8 mouse cellular contexts compared by ENCODE assay signal in genomic region chr6:92941756-92942420, GRCm38 (mm10). TPM values are rescaled to one million over a fixed set of nuclear protein-coding genes. Genes with fewer than 3 reads are reported as not detected.
DNase-seq lines count a peak whose midpoint lies in the region; ATAC-seq and TF ChIP-seq lines count a peak whose summit lies in the region.

No protein-coding gene starts in this region.

- CTCF ChIA-PET in Patski (lab: Charles Lee) = interaction anchor here (1.2 to 1.8 kb wide), 5 partner anchors 9 to 503 kb away, joined by 3 to 7 read pairs (median 3); no protein-coding TSS in a partner anchor

- TF ChIP-seq POLR2A in cortical plate, adult 2 months (IDR thresholded peaks at IDR 0.05; ENCODE audit: extremely low read depth, insufficient read depth, low read length) = no peak

- POLR2A ChIA-PET in Patski (lab: Charles Lee) = interaction anchor here (0.7 kb wide), 1 partner anchor 76 kb away, joined by 3 read pairs; no protein-coding TSS in a partner anchor

- peak overlapping the region; percentile 96 for H3K4me2 ChIP-seq in heart, embryonic 14.5 days (ENCODE audit: low read length)

- no peak for DNase-seq in Patski (ENCODE audit: low read depth, low spot score)
- DNase-seq in kidney, postnatal 10 days = peak; percentile 47
- no peak for DNase-seq in layer of hippocampus, adult 11-12 months (ENCODE audit: low spot score)
- no peak for DNase-seq in left cerebral cortex, postnatal 4 days

- peak overlapping the region; percentile 89 for H3K9ac ChIP-seq in heart, embryonic 14.5 days (ENCODE audit: low read length)

- ATAC-seq in Patski = peak; percentile 9
- no peak for ATAC-seq in heart, embryonic 14.5 days (ENCODE audit: insufficient number of reproducible peaks, insufficient read depth, low FRiP score, low read depth)
- ATAC-seq in inflammation-experienced regulatory T-cells, adult 6 months = no peak

- peak overlapping the region; percentile 25 for H3K4me3 ChIP-seq in cortical plate, adult 2 months (ENCODE audit: insufficient read depth, low read length)
- peak overlapping the region; percentile 73 to 79 for H3K4me3 ChIP-seq in heart, embryonic 14.5 days (ENCODE audit: control insufficient read depth in 1 of 2, insufficient read depth in 1 of 2, low read depth in 1 of 2, low read length in 2 of 2)
- H3K4me3 ChIP-seq in megakaryocyte, embryonic 14.5 days (replicated peaks) = peak overlapping the region; percentile 84

- H3K36me3 ChIP-seq in heart, embryonic 14.5 days (ENCODE audit: control insufficient read depth, insufficient read depth, low read length) = peaks cover 10% of the 10 kb centered on the region
- no peaks in the 10 kb centered on the region for H3K36me3 ChIP-seq in megakaryocyte, embryonic 14.5 days (replicated peaks; ENCODE audit: low read length)

- WGBS in heart, embryonic 14.5 days = under 1% methylated on average over 30 of the region's 30 CpGs

- H3K27me3 ChIP-seq in Patski = peaks cover 4% of the 10 kb centered on the region
- no peaks in the 10 kb centered on the region for H3K27me3 ChIP-seq in heart, embryonic 14.5 days (ENCODE audit: control insufficient read depth, insufficient read depth, low read length)
- peaks cover 54% of the 10 kb centered on the region for H3K27me3 ChIP-seq in megakaryocyte, embryonic 14.5 days (replicated peaks)

- no peak overlapping the region for H3K27ac ChIP-seq in cortical plate, adult 2 months (ENCODE audit: insufficient read depth, low read length)
- H3K27ac ChIP-seq in heart, embryonic 14.5 days (replicated peaks in 1 of 2; ENCODE audit: control insufficient read depth in 1 of 2, insufficient read depth in 1 of 2, low read depth in 2 of 2, low read length in 2 of 2) = peak overlapping the region; percentile 78 to 96

- in situ Hi-C loops in Patski (cut with MboI; ENCODE audit: low pct_unique_long_range_greater_than_20kb) = loop anchor here (5.0 kb wide), 1 partner anchor 505 kb away; no protein-coding TSS in a partner anchor

- no peaks in the 10 kb centered on the region for H3K9me3 ChIP-seq in heart, embryonic 14.5 days (ENCODE audit: control insufficient read depth, low read length)
- H3K9me3 ChIP-seq in megakaryocyte, embryonic 14.5 days = no peaks in the 10 kb centered on the region

- intact Hi-C loops in left cerebral cortex, postnatal 4 days (cut with DNase I) = loop anchor here (5.0 to 10.0 kb wide), 2 partner anchors 140 to 503 kb away; no protein-coding TSS in a partner anchor

- no peaks in the 10 kb centered on the region for H3K4me1 ChIP-seq in cortical plate, adult 2 months (ENCODE audit: control insufficient read depth, insufficient read depth, low read length)
- H3K4me1 ChIP-seq in heart, embryonic 14.5 days (ENCODE audit: control insufficient read depth in 2 of 2, insufficient read depth in 2 of 2, low read length in 2 of 2) = peaks cover 9 to 21% of the 10 kb centered on the region in 2 experiments
- peaks cover 16% of the 10 kb centered on the region; the same call in 1 of the 2 replicates for H3K4me1 ChIP-seq in megakaryocyte, embryonic 14.5 days

- TF ChIP-seq CTCF in Patski (IDR thresholded peaks at IDR 0.05) = no peak
- no peak for TF ChIP-seq CTCF in cortical plate, adult 2 months (IDR thresholded peaks at IDR 0.05; ENCODE audit: extremely low read depth, insufficient read depth, low read length)

RNA-seq across cellular contexts. Expression of gene Adamts9, which starts 1.4 kb away (rescaled TPM):
- polyA plus RNA-seq in Patski (2021) = 17.9 TPM
- 1.1 and 1.2 TPM in 2 replicates for polyA plus RNA-seq in cortical plate, adult 2 months (2012; rRNA removed)
- 6.2 and 6.7 TPM in 2 replicates for polyA plus RNA-seq in heart, embryonic 14.5 days (2014; fragmentation: Nextera tagmentation; extraction: Ambion mirVana)
- polyA plus RNA-seq in megakaryocyte, embryonic 14.5 days (2012; ENCODE audit: insufficient read depth, low replicate concordance) = 0.66 TPM in 1 of 2 replicates, not detected in the other
- under 1 TPM in 2 of 3 experiments, not detected in 1; 0.20 to 0.35 TPM for polyA plus RNA-seq in inflammation-experienced regulatory T-cells, adult 6 months (2017; shearing (Covaris generic))
- 1 to 10 TPM; 7.7 to 8.3 TPM for total RNA-seq in left cerebral cortex, postnatal 4 days (2021)

Comparison
In these comparisons a context has a peak if more than half of its experiments do, and no peak if none do; other contexts are left out.
1. H3K4me3 ChIP-seq: peak in every context shown above with its lines; median percentile 84 in megakaryocyte, embryonic 14.5 days; 76 in heart, embryonic 14.5 days; 25 in cortical plate, adult 2 months.